Mouse (Mus musculus): ENCODE data around the gene Mef2d. TPM values are rescaled to one million over a fixed set of nuclear protein-coding genes. Genes with fewer than 3 reads are reported as not detected.

Mef2d gene
- 23.2 and 25.3 TPM in 2 replicates for polyA plus RNA-seq (2015; fragmentation: Nextera tagmentation; extraction: Ambion mirVana)

DNA sequence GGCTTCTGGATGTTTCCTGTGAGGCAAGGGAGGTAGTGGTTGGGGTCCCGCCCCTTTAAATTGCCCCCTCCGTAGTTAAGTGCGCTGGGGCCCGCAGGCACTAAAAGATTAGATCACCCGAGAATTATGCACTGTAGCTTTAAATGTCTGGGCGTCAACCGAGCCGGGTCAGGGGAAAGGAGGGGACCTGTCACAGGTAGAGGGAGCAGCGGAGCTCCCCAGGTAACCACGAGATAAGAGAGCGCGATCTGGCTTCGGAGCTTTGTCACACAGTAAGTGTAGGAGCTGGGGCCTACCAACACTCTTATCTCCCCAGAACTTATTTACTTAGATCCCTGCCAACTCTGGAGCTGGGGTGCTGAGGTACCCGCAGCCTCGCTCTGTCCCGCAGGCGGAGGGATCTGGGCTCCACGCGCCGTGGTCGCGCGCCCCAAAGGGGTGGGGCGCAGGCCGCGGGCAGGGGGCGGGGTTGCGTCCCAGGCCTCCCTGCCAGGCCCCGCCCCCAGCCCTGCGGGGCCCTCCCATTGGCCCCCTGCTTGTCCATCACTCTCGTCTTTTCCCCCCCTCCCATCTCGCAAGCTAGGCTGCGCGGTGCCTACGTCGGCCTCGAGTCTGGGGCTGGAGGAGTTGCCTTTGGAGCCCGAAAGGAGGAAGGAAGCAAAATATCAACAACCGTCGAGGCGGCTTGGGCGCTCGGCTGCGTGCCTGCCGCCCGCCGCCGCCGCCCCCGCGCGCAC lies at the start of gene Mef2d:
Mef2d (plus strand) TSS at position 586 of the 737 bp plus-strand sequence.
- Histone ChIP-seq H3K4me3 (peak within 1 kb of the TSS; percentile 85), H3K27ac (peak within 1 kb of the TSS; percentile 98), H3K36me3 (replicated peaks) (no peaks in the 10 kb centered on the region), H3K4me1 (peaks cover 67% of the 10 kb centered on the region), H3K4me2 (peak within 1 kb of the TSS; percentile 92), H3K9ac (peak within 1 kb of the TSS; percentile 87), H3K9me3 (no peaks in the 10 kb centered on the region), H3K27me3 (replicated peaks) (peaks cover 18% of the 10 kb centered on the region)
- under 1% methylated on average over 47 of the region's 52 CpGs for WGBS
- ATAC-seq (replicated peaks) = peak; percentile 89

DNA sequence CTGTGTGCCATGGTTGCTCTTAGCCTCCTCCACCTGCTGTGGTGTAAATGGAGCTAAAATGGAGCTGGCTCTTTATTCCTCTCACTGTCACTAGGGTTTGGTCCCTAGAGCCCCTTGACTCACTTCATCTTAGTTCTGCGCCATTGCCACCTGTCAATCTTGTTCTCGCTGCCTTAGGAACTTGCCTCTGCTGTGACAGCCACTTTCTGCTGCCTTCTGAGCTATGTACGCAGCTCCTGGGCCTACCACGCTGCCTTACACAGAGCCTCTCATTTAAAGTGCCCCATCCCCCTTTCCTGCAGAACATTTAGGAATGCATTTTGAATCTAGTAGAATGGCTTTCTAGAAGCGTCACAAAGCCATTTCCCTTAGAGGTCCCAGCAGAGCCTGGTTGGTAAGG lies 48.0 kb upstream of the Mef2d start:
- H3K27me3 ChIP-seq (replicated peaks) = no peaks in the 10 kb centered on the region
- H3K4me1 ChIP-seq = no peaks in the 10 kb centered on the region
- H3K9ac ChIP-seq = no peak overlapping the region
- no peak for ATAC-seq (replicated peaks)
- H3K4me2 ChIP-seq = no peak overlapping the region
- no peaks in the 10 kb centered on the region for H3K36me3 ChIP-seq (replicated peaks)
- H3K4me3 ChIP-seq = no peak overlapping the region
- H3K27ac ChIP-seq = no peak overlapping the region
- 79% methylated on average over 5 of the region's 5 CpGs for WGBS
- H3K9me3 ChIP-seq = no peaks in the 10 kb centered on the region

DNA sequence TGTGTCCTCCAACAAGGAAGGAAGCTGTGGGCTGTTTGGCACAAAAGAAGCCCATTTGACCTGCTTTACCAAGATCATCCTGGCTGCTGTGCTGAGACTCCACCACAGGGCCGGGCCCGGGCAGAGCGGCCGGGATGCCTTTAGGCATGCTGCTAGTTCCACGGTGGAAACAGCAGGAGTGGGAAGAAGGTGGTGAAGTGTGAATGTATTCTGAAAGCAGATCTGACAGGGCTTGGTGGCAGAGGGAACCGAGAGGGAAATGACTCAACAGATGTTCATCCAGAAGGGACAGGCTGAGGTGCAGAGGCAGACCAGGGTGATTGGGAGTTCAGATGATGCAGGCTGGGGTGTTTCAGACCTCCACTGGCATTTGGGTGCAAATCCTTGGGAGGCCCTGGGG lies 44.5 kb upstream of the Mef2d start:
- no peak overlapping the region for H3K27ac ChIP-seq
- no peaks in the 10 kb centered on the region for H3K27me3 ChIP-seq (replicated peaks)
- no peaks in the 10 kb centered on the region for H3K4me1 ChIP-seq
- 90% methylated on average over 6 of the region's 6 CpGs for WGBS
- H3K4me3 ChIP-seq = no peak overlapping the region
- no peaks in the 10 kb centered on the region for H3K36me3 ChIP-seq (replicated peaks)
- no peak overlapping the region for H3K4me2 ChIP-seq
- ATAC-seq (replicated peaks) = no peak
- no peaks in the 10 kb centered on the region for H3K9me3 ChIP-seq
- H3K9ac ChIP-seq = no peak overlapping the region

DNA sequence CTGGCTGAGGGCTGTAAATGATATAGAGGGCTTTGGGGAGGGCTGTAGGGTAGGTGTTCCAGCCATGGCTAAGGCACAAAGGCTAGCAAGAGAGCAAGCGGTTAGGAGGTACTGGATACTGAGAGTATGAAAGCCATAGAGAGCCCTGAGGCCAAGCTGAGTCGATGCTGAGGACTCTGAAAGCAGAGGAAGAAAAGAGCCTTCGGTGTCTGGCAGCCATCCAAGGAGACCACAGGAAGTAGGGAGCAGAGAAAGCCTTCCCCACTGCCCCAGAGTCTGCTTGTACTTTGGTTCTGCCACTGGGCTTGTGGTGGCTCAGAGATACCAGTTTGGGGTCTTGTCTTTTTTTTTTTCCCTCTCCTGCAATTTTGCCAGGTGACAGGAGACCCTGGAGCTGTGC lies 41.9 kb upstream of the Mef2d start:
- H3K9ac ChIP-seq = no peak overlapping the region
- H3K4me1 ChIP-seq = no peaks in the 10 kb centered on the region
- 66% methylated on average over 3 of the region's 3 CpGs for WGBS
- no peaks in the 10 kb centered on the region for H3K36me3 ChIP-seq (replicated peaks)
- ATAC-seq (replicated peaks) = no peak
- no peak overlapping the region for H3K27ac ChIP-seq
- no peaks in the 10 kb centered on the region for H3K9me3 ChIP-seq
- no peaks in the 10 kb centered on the region for H3K27me3 ChIP-seq (replicated peaks)
- no peak overlapping the region for H3K4me2 ChIP-seq
- no peak overlapping the region for H3K4me3 ChIP-seq

DNA sequence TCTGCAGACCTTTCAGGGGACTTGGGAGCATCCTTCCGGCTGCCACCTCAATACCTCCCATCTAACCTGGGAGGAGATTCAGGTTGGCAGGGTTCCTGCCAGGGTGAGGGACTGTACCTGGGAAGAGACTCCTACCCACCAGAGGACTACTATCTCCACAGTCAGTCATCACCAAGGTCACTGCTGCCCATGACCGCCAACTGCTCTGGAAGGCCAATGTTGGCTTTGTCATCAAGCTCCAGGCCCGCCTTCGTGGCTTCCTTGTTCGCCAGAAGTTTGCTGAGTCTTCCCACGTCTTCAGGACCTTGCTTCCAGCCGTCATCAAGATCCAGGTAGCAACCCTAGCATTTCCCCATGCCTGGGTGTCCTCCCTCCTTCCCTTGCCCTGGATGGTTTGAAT lies 40.4 kb upstream of the Mef2d start:
- Histone ChIP-seq H3K4me3 (no peak overlapping the region), H3K4me1 (no peaks in the 10 kb centered on the region), H3K36me3 (replicated peaks) (no peaks in the 10 kb centered on the region), H3K27me3 (replicated peaks) (no peaks in the 10 kb centered on the region), H3K4me2 (no peak overlapping the region), H3K27ac (no peak overlapping the region), H3K9ac (no peak overlapping the region), H3K9me3 (no peaks in the 10 kb centered on the region)
- no peak for ATAC-seq (replicated peaks)
- WGBS = 95% methylated on average over 7 of the region's 7 CpGs

DNA sequence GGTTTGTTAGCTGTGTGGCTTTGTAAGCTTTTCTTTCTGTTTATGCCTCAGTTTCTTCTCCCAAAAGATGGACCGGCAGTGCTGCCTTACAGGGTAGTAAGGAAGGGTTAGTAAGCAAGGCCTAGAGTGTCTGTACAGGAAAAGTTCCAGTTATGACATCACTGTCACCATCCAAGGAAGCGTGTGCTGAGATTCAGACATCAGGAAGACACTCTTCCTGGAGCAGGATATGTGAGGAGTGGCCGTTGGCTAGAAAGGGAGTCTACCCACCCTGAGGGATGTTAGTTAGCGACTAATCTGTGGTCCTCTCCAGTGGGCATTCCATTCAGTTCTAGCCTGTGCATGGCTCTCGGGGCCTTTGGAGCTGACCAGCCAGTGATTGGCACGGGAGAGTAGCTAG lies 40.0 kb upstream of the Mef2d start:
- H3K9me3 ChIP-seq = no peaks in the 10 kb centered on the region
- H3K27ac ChIP-seq = no peak overlapping the region
- H3K9ac ChIP-seq = no peak overlapping the region
- no peaks in the 10 kb centered on the region for H3K27me3 ChIP-seq (replicated peaks)
- 87% methylated on average over 6 of the region's 6 CpGs for WGBS
- H3K4me1 ChIP-seq = no peaks in the 10 kb centered on the region
- no peaks in the 10 kb centered on the region for H3K36me3 ChIP-seq (replicated peaks)
- no peak overlapping the region for H3K4me3 ChIP-seq
- no peak for ATAC-seq (replicated peaks)
- no peak overlapping the region for H3K4me2 ChIP-seq

DNA sequence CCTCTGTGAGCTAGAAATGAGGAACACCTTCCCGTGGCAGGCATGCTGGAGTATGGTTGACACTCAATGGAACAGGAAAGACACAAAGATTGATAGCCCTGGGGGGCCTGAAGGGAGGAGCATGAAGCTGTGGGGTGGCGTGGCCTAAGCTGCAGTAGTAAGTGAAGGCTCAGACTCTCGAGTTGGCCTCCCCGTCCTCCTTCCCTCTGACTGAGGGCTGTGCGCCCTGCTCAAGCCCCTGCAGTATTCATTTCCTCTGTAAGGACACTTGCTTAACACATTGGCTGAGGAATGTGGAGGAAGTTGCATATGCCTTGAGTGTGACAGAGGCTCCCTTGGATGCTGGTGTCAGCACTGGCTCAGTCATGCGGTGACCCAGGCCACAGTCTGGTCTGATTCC lies 39.6 kb upstream of the Mef2d start:
- WGBS = 79% methylated on average over 6 of the region's 6 CpGs
- H3K9ac ChIP-seq = no peak overlapping the region
- H3K27ac ChIP-seq = no peak overlapping the region
- H3K36me3 ChIP-seq (replicated peaks) = no peaks in the 10 kb centered on the region
- no peaks in the 10 kb centered on the region for H3K4me1 ChIP-seq
- H3K27me3 ChIP-seq (replicated peaks) = no peaks in the 10 kb centered on the region
- no peak overlapping the region for H3K4me2 ChIP-seq
- H3K4me3 ChIP-seq = no peak overlapping the region
- ATAC-seq (replicated peaks) = no peak
- H3K9me3 ChIP-seq = no peaks in the 10 kb centered on the region

DNA sequence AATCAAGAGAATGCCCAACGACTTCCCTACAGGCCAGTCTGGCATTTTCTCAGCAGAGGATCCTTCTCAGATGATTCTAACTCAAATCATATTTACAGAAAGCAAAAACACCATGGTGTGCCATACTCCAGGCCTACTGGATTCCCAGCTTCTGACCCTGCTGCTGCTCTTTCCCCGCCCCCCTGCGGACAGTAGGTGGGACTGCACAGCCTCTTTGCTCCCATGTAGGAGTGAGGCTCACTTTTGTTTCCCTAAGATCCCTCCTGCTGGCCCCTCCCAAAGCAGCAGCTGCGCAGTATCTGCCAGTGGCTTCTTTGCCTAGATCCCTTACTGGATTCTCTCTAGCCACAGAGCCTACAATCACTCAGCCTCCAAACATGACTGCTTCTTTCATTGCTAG lies 36.0 kb upstream of the Mef2d start:
- ATAC-seq (replicated peaks) = no peak
- WGBS = 73% methylated on average over 4 of the region's 4 CpGs
- Histone ChIP-seq H3K9ac (no peak overlapping the region), H3K9me3 (no peaks in the 10 kb centered on the region), H3K27me3 (replicated peaks) (no peaks in the 10 kb centered on the region), H3K27ac (no peak overlapping the region), H3K4me2 (no peak overlapping the region), H3K36me3 (replicated peaks) (no peaks in the 10 kb centered on the region), H3K4me3 (no peak overlapping the region), H3K4me1 (no peaks in the 10 kb centered on the region)

DNA sequence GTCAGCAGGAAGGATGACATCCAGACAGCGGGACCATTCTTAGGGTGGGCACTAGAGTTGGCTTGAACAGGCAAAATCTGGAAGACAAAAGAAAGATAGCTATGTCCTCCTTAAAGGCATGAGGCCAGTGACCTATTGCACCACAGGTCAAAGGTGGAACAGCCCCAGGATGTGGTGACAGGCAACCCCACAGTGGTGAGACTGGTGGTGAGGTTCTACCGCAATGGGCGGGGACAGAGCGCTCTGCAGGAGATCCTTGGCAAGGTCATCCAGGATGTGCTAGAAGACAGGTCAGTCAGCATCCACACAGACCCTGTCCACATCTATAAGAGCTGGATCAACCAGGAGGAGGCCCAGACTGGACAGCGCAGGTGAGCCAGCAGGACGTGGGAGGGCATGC lies 33.0 kb upstream of the Mef2d start:
- no peak for ATAC-seq (replicated peaks)
- Histone ChIP-seq H3K27me3 (replicated peaks) (no peaks in the 10 kb centered on the region), H3K4me2 (no peak overlapping the region), H3K4me3 (no peak overlapping the region), H3K9me3 (no peaks in the 10 kb centered on the region), H3K9ac (no peak overlapping the region), H3K36me3 (replicated peaks) (no peaks in the 10 kb centered on the region), H3K4me1 (no peaks in the 10 kb centered on the region), H3K27ac (no peak overlapping the region)
- 93% methylated on average over 6 of the region's 6 CpGs for WGBS

DNA sequence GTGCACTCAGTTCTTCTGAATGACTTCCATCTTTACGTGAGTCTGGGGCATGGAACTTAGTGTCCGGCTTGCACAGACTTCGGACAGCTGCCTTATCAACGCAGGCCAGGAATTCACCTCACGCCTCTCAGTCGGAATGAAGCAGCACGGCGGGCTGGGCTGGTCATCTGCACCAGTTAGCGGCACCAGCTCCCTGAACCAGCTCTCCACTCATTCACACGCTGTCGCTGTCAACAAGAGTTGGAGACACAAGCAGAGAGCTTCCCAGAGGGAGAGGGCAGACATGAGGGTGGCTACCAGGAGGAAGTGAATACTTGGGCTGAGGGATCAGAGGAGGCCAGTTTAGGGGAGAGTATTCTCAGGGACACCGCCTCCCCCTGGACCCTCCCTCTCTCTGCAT lies 27.8 kb upstream of the Mef2d start:
- H3K9me3 ChIP-seq = no peaks in the 10 kb centered on the region
- H3K4me3 ChIP-seq = no peak overlapping the region
- no peak overlapping the region for H3K9ac ChIP-seq
- H3K27ac ChIP-seq = no peak overlapping the region
- no peaks in the 10 kb centered on the region for H3K36me3 ChIP-seq (replicated peaks)
- no peak for ATAC-seq (replicated peaks)
- H3K4me2 ChIP-seq = no peak overlapping the region
- H3K4me1 ChIP-seq = no peaks in the 10 kb centered on the region
- 97% methylated on average over 12 of the region's 12 CpGs for WGBS
- H3K27me3 ChIP-seq (replicated peaks) = no peaks in the 10 kb centered on the region

DNA sequence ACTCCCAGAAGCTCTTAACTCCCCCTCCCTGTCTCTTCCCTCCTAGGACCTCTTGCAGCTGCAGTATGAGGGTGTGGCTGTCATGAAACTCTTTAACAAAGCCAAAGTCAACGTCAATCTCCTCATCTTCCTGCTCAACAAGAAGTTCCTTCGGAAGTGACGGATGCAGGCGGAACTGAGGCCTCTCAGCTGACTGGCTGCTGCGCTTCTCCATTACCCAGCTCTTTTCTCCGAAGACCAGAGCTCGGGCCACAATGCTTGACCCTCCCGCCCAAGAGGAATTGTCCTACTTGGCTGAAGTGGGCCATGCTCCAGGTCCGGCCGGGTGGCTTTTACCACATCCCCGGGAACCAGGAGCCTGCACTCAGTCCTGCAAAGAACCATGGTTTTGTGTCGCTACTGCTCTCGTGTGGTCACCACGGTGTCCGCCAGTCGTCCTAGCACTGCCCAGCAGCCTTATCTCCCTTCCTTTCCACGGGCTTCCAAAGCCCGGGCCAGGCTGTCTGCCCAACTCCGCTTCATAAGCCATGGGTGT lies 22.0 kb upstream of the Mef2d start:
- H3K9me3 ChIP-seq = no peaks in the 10 kb centered on the region
- H3K36me3 ChIP-seq (replicated peaks) = no peaks in the 10 kb centered on the region
- no peak for ATAC-seq (replicated peaks)
- H3K9ac ChIP-seq = no peak overlapping the region
- no peaks in the 10 kb centered on the region for H3K27me3 ChIP-seq (replicated peaks)
- H3K4me1 ChIP-seq = no peaks in the 10 kb centered on the region
- H3K27ac ChIP-seq = no peak overlapping the region
- WGBS = 90% methylated on average over 19 of the region's 19 CpGs
- H3K4me2 ChIP-seq = no peak overlapping the region
- no peak overlapping the region for H3K4me3 ChIP-seq

DNA sequence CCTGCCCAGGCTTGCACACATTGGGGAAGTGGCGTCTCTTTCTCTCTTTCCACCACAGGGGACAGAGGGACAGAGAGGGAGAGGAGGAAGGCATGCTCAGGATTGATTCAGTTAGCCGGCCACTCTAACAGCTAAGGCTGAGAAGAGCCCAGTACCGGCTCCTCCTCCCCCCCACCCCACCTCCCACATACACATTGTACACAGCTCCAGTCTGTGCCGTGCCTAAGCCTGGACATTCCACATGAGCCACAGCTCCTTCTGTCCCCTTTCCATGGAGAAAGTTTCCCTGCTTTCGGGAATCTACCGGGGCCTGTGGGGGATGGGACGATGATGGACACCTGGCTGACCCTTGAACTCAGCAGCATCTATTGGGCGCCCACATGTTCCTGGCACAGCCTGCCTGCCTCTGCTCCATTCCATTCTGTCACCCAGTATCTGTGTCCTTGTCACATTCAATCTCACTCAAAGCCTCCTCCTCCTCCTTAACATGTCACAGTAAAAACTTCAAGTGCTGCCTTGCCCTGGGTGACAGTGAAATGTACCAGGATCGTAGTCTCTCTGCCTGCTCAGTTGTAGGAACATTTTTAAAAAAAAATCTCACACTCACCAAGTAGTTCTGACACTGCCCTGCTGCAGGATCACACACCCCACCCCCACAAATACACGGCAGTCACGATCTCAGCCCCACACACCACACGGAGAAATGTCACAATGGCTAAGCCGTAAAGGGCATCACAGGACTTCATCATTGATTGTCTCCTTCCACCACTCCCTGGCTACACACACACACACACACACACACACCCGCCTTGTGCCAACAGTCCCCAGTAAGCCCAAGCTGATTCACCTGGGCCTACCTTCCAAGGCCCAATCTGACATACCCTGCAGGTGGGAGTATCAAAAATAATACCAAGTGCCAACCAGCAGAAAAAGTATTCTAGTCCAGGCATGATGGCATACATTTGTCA lies 20.7 kb upstream of the Mef2d start:
- H3K27me3 ChIP-seq (replicated peaks) = no peaks in the 10 kb centered on the region
- no peak overlapping the region for H3K4me2 ChIP-seq
- no peaks in the 10 kb centered on the region for H3K9me3 ChIP-seq
- H3K4me3 ChIP-seq = no peak overlapping the region
- WGBS = 76% methylated on average over 14 of the region's 14 CpGs
- H3K4me1 ChIP-seq = no peaks in the 10 kb centered on the region
- H3K27ac ChIP-seq = no peak overlapping the region
- no peaks in the 10 kb centered on the region for H3K36me3 ChIP-seq (replicated peaks)
- no peak for ATAC-seq (replicated peaks)
- no peak overlapping the region for H3K9ac ChIP-seq

Data from midbrain, embryonic 15.5 days (tissue).